Mouse (Mus musculus) embryo, embryonic 10 days (tissue): ENCODE results near the gene Tmcc3.

ENCODE experiments used
- DNase-seq: peaks from one replicate; pipeline ENCODE4 v3.0.0-alpha.2; 2015; ENCODE audit warnings: low spot score

The Tmcc3 gene

DNA sequence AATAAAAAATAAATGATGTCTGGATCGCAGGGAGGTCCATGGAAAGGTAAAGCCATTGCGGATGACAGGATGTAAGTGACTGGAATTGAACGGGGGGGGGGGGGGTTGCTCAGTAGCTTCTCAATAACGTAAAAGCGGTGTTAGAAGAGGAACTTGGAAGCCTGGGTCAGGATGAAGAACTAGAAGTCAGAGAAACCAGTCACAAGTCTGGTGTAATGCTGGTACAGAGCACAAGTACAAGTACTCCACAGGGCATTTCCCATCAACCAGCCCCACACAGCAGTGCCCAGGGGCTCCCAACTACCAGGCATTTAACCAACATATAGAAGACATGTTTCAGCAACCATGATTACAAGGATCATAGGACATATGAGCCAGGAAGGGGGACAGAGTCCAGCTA, 326.9 kb downstream of the Tmcc3 start:
- no peak for DNase-seq

DNA sequence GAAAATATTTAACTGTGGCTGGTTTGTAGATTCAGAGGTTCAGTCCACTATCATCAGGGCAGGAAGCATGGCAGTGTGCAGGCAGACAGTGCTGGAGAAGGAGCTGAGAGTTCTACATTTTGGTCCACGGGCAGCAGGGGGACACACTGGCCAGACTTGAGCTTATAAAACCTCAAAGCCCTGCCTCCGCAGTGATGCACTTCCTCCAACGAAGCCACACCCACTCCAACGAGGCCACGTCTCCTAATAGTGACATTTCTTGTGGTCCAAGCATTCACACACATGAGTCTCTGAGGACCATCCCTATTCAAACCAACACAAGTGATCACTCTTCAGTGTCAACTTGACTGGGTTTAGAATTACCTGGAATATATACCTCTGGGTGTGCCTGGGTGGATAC, 327.5 kb downstream of the Tmcc3 start:
- DNase-seq: no peak

DNA sequence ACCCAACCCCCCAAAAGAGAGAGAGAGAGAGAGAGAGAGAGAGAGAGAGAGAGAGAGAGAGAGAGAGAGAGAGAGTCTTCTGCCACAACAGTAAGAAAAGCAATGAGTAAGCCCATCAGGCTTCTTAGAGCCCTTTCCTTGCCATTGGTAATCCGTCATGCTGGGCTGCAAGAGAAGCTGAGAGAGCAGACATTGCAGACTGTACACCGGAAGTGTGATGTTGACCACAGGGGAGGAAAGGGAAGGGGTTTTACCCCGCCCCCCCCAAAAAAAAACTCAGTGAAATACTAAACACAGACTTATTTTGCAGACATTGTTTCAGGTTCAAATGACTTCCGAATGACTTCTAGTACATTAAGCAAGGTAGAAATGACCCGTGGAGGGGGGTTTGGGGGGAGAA, 328.3 kb downstream of the Tmcc3 start:
- no peak for DNase-seq
